Mouse (Mus musculus) small intestine, adult 2 months (tissue): ENCODE measurements around the gene Gm5797. TPM values are rescaled to one million over a fixed set of nuclear protein-coding genes. Genes with fewer than 3 reads are reported as not detected.
"Not testable (repeated sequence)": the region's sequence is repeated elsewhere in the genome, so short reads cannot be mapped to it uniquely, and the experiment has no call there.

Source experiments
- H3K27ac ChIP-seq: fragments of 200-500 bp; 2 replicates; pipeline ENCODE4 v1.5.1; 2012; ENCODE audit warnings: low read depth, low read length, control low read depth, inconsistent platforms; ENCODE audit not compliant: insufficient read depth
- H3K27me3 ChIP-seq: fragments of 200-500 bp; 2 replicates; pipeline ENCODE4 v1.6.1; 2012; ENCODE audit warnings: mild to moderate bottlenecking, moderate library complexity, low read length, inconsistent platforms; ENCODE audit not compliant: control insufficient read depth, insufficient read depth
- H3K36me3 ChIP-seq: fragments of 200-500 bp; 2 replicates; pipeline ENCODE4 v1.6.1; 2012; ENCODE audit warnings: mild to moderate bottlenecking, low read length, control low read depth, inconsistent platforms; ENCODE audit not compliant: control insufficient read depth, insufficient read depth
- H3K4me1 ChIP-seq: fragments of 200-500 bp; 2 replicates; pipeline ENCODE4 v1.6.1; 2012; ENCODE audit warnings: low read length, inconsistent platforms, mixed read lengths; ENCODE audit not compliant: control insufficient read depth, insufficient read depth, insufficient read length
- H3K4me3 ChIP-seq: fragments of 200-500 bp; 2 replicates; pipeline ENCODE4 v1.5.1; 2012; ENCODE audit warnings: low read depth, mild to moderate bottlenecking, control low read depth, inconsistent platforms, low read length, moderate library complexity
- WGBS: fragments of 180-500 bp; shearing (Covaris S2); methylation state at CpG from one replicate; pipeline ENCODE4 v1.1.7; 2018; 5-methylcytosine and 5-hydroxymethylcytosine counted together
- polyA plus RNA-seq: library from polyadenylated mRNA; depleted of rRNA; stranded (reverse); fragments of >200 nt; gene quantifications from 2 replicates; pipeline ENCODE4 v1.2.3, GENCODE M21; 2012; rRNA removed

Gm5797 gene
- not detected in 2 replicates for polyA plus RNA-seq

- not testable (repeated sequence) for H3K36me3 ChIP-seq, H3K27me3 ChIP-seq, H3K27ac ChIP-seq, H3K4me3 ChIP-seq, H3K4me1 ChIP-seq
- WGBS = no CpG with 5 or more reads among the region's 1 CpGs
Observed at GRCm38 (mm10) chr14:7332295-7332694, at the start of gene Gm5797. Gm5797 (minus strand) TSS chr14:7332395.

- 65% methylated on average over 3 of the region's 3 CpGs for WGBS
Observed at GRCm38 (mm10) chr14:7365034-7365433, 32.8 kb upstream of the Gm5797 start, which contains the start of gene Gm8374. Gm8374 (minus strand) TSS chr14:7365134.

GRCm38 (mm10) chr14:7315093-7315492 is 17.1 kb downstream of the Gm5797 start:
- not testable (repeated sequence) for H3K27me3 ChIP-seq, H3K27ac ChIP-seq, H3K4me1 ChIP-seq, H3K36me3 ChIP-seq
- 1% methylated on average over 18 of the region's 19 CpGs for WGBS
- 0 out of 2 replicates have a peak overlapping the region, but pooled peaks have one; percentile 16 for H3K4me3 ChIP-seq

More at GRCm38 (mm10) chr14:7365034-7365433, 32.8 kb upstream of the Gm5797 start, which contains the start of gene Gm8374:
- not testable (repeated sequence) for H3K4me3 ChIP-seq, H3K27ac ChIP-seq, H3K4me1 ChIP-seq, H3K36me3 ChIP-seq, H3K27me3 ChIP-seq

DNA sequence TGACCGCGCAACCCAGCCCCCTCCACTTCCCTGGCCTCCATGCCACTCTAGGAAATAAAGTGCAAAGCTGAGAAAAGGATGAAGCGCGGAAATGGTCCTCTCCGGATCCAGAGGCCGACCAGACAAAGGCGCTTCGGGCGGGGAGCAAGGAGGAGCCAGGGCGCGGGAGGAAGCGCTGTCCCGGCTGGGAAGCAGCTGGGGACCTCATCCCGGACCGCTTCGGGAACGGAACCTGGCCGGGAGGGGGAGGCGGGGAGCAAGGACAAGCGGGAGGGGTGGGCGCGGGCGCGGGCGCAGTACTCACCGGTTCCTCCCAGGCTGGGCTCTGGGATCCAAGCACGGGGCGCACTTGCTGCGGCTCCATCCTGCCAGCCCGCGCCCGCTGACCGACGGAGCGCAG is 17.5 kb downstream of the Gm5797 start, which contains the start of gene Gm3739:
Gm3739 (minus strand) TSS at position 389 of the 400 bp plus-strand sequence.
- H3K27ac ChIP-seq, H3K36me3 ChIP-seq, H3K4me1 ChIP-seq, H3K27me3 ChIP-seq: not testable (repeated sequence)
- 2% methylated on average over 20 of the region's 35 CpGs for WGBS
- 0 out of 2 replicates have a peak within 1 kb of the TSS, but pooled peaks have one; percentile 16 for H3K4me3 ChIP-seq

Other genes starting within 250 kb of the Gm5797 start
- gene Gm3696, start 231.8 kb downstream of the Gm5797 start, polyA plus RNA-seq = not detected in 2 replicates
- gene Gm6676, start 207.0 kb downstream of the Gm5797 start, polyA plus RNA-seq = not detected in 2 replicates
- not detected in 2 replicates for gene Gm3512, start 157.9 kb downstream of the Gm5797 start, polyA plus RNA-seq
- gene Gm16434, start 137.9 kb downstream of the Gm5797 start, polyA plus RNA-seq = not detected in 2 replicates
- gene Gm3727, start 67.7 kb downstream of the Gm5797 start, polyA plus RNA-seq = not detected in 2 replicates
- gene Gm3739, start 17.3 kb downstream of the Gm5797 start, polyA plus RNA-seq = not detected in 2 replicates
- not detected in 2 replicates for gene Gm8374, start 32.7 kb upstream of the Gm5797 start, polyA plus RNA-seq
- gene Gm3755, start 118.5 kb upstream of the Gm5797 start, polyA plus RNA-seq = not detected in 2 replicates
- gene Gm3752, start 151.4 kb upstream of the Gm5797 start, polyA plus RNA-seq = not detected in 2 replicates
- gene Gm3558, start 236.2 kb upstream of the Gm5797 start, polyA plus RNA-seq = not detected in 2 replicates